Mouse (Mus musculus) forebrain, embryonic 14.5 days (tissue): ENCODE data around the gene Slc25a1. TPM values are rescaled to one million over a fixed set of nuclear protein-coding genes. Genes with fewer than 3 reads are reported as not detected.

Experiments used
- ATAC-seq: fragments of 200-750 bp; cut with Nextera tagmentation; 2 replicates; pipeline ENCODE4 v1.8.0; 2017; ENCODE audit warnings: mild to moderate bottlenecking, moderate library complexity
- DNase-seq: peaks from one replicate; pipeline ENCODE4 v3.0.0-alpha.2; 2015; ENCODE audit warnings: low spot score
- H3K27ac ChIP-seq: fragments of 300-500 bp; sonication (generic); 2 replicates; pipeline ENCODE4 v1.5.1; 2014; ENCODE audit warnings: low read depth, mild to moderate bottlenecking, control low read depth, low read length, moderate library complexity
- H3K27me3 ChIP-seq: fragments of 300-500 bp; sonication (generic); replicated peaks from 2 replicates; pipeline ENCODE4 v1.6.1; 2014; ENCODE audit warnings: low read length, control low read depth, mixed read lengths; ENCODE audit not compliant: control insufficient read depth, insufficient read depth
- H3K36me3 ChIP-seq: fragments of 300-500 bp; sonication (generic); 2 replicates; pipeline ENCODE4 v1.6.1; 2014; ENCODE audit warnings: low read length, control low read depth; ENCODE audit not compliant: control insufficient read depth, insufficient read depth
- H3K4me1 ChIP-seq: fragments of 300-500 bp; sonication (generic); 2 replicates; pipeline ENCODE4 v1.6.1; 2014; ENCODE audit warnings: antibody characterized with exemption, low read length, control low read depth; ENCODE audit not compliant: control insufficient read depth, insufficient read depth
- H3K4me2 ChIP-seq: fragments of 300-500 bp; sonication (generic); 2 replicates; pipeline ENCODE4 v1.6.1; 2014; ENCODE audit warnings: mild to moderate bottlenecking, control low read depth, low read length
- H3K4me3 ChIP-seq: fragments of 300-500 bp; sonication (generic); 2 replicates; pipeline ENCODE4 v1.5.1; 2014; ENCODE audit warnings: low read depth, low read length, control low read depth
- H3K9ac ChIP-seq: fragments of 300-500 bp; sonication (generic); 2 replicates; pipeline ENCODE4 v1.6.1; 2014; ENCODE audit warnings: mild to moderate bottlenecking, low read length, control low read depth, moderate library complexity
- H3K9me3 ChIP-seq: fragments of 300-500 bp; sonication (generic); replicated peaks from 2 replicates; pipeline ENCODE4 v1.6.1; 2016; ENCODE audit warnings: low read length, control low read depth, mixed read lengths; ENCODE audit not compliant: control insufficient read depth
- WGBS: fragments of 180-500 bp; shearing (Covaris S2); extraction: QIAGEN DNeasy Blood & Tissue Kit; methylation state at CpG from one replicate; pipeline ENCODE4 v1.1.7; 2014; 5-methylcytosine and 5-hydroxymethylcytosine counted together
- polyA plus RNA-seq: library from polyadenylated mRNA; unstranded; fragments of >200 nt; fragmentation: Nextera tagmentation; extraction: Ambion mirVana; gene quantifications from 2 replicates; pipeline ENCODE4 v1.2.1, GENCODE M21; 2014

Slc25a1 gene
- polyA plus RNA-seq, 1 experiment from 2014 or later: 113 TPM

DNA sequence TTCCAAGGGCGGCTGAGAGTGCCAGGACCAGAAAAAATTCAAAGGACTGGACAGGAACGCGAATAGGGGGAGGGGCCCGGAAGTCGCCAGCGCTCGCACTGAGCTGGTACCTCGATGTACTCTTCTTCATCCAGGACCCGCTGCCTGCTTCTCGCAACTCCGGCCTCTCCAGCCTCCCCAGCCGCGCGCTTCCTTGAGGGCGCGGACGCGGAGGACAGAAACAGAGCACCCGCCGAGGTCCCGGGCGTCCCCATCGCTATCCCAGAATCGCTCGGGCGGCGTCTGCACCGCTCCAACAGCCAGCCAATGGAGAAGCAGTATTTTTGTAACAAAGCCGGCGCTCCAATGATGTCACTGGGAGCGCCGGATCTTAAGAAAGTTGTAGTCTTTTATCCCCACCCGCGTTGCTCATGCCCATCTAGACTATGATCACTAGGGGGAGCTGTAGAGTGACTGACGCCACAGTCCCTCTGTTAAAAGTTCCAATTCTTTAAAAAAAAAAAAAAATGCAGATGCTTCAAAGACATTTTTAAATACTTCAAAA lies 16.9 kb downstream of the Slc25a1 start, which contains the start of gene Ess2:
TSS of gene Ess2 (minus strand) at position 297 of the 544 bp plus-strand sequence.
- Histone ChIP-seq H3K4me2 (peak within 1 kb of the TSS; percentile 71), H3K27me3 (peaks cover 42% of the 10 kb centered on the region), H3K36me3 (peaks cover 33% of the 10 kb centered on the region), H3K4me1 (peaks cover 9% of the 10 kb centered on the region), H3K4me3 (peak within 1 kb of the TSS; percentile 72), H3K9ac (peak within 1 kb of the TSS; percentile 82), H3K9me3 (no peaks in the 10 kb centered on the region), H3K27ac (no peak within 1 kb of the TSS)
- DNase-seq: peak; percentile 99
- WGBS: under 1% methylated on average over 35 of the region's 35 CpGs
- peak; percentile 97 for ATAC-seq

DNA sequence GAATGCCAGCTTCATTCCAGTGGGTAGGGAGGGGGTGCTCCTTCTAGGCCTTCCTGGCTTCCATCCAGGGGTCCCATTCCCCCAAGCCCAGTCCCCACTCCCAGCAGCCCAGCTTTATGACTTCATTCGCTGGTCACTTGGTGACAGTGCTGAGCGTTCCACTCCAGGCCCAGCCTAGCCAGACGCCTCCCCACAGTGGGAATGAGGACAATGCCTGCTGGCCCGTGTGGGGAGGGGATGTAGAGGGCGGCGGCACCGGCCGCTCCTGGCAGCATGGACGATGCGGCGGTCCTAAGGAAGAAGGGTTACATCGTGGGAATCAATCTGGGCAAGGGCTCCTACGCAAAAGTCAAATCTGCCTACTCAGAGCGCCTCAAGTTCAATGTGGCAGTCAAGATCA lies 29.6 kb downstream of the Slc25a1 start, which contains the start of the genes Dgcr2 and Tssk2:
TSS of gene Dgcr2 (minus strand) at position 101 of the 400 bp plus-strand sequence.
TSS of gene Tssk2 (plus strand) at position 176 of the 400 bp plus-strand sequence.
- DNase-seq (no peak), ATAC-seq (no peak)
- 94% methylated on average over 14 of the region's 14 CpGs for WGBS
- Histone ChIP-seq H3K4me3 (no peak within 1 kb of the TSS), H3K36me3 (peaks cover 53% of the 10 kb centered on the region), H3K9ac (no peak within 1 kb of the TSS), H3K27ac (no peak within 1 kb of the TSS), H3K9me3 (no peaks in the 10 kb centered on the region), H3K4me2 (no peak within 1 kb of the TSS), H3K27me3 (no peaks in the 10 kb centered on the region), H3K4me1 (no peaks in the 10 kb centered on the region)

DNA sequence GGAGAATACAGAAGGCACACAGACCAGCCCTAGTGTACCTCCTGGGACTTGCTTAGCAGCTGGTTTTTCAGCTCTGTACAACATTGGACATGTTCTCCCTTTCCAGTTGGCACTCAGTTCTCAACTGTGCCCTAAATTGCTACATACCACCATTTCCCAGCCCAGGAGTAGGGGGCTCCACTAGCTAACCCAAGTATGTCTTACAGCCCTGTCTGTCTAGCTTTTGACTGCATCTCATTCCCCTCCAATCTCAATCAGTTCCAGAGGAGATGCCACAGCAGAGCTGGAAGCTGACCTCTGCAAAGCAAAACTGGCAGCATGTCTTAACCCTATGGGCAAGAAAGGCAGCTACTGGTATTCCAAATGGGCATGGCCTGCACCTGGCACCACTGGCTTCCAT lies 31.9 kb downstream of the Slc25a1 start:
- no peak overlapping the region for H3K9ac ChIP-seq
- no peak for DNase-seq
- no peak overlapping the region for H3K27ac ChIP-seq
- no peaks in the 10 kb centered on the region for H3K27me3 ChIP-seq
- H3K4me3 ChIP-seq: no peak overlapping the region
- no peaks in the 10 kb centered on the region for H3K9me3 ChIP-seq
- H3K4me1 ChIP-seq: peaks cover 3% of the 10 kb centered on the region; the same call in 1 of the 2 replicates
- peaks cover 29% of the 10 kb centered on the region for H3K36me3 ChIP-seq
- H3K4me2 ChIP-seq: no peak overlapping the region
- ATAC-seq: no peak

DNA sequence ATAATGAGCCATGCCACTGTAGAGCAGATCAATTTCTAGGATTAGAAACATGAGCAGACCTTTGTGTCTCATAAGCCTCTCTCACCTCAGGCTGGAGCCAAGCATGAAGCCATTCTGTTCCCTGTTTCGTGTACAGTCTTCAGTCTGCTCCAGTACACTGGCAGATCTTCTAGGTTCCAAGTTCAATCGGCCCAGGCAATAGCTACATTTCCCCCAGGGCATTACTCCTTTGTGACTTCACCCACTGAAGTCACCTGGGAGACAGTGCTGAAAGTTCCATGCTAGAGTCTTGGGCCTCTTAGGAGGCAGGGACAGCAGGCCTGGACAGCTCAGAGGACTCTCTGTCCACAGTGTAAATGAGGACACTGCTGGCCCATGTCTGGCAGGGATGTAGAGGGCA lies 34.1 kb downstream of the Slc25a1 start, which contains the start of gene Tssk1:
TSS of gene Tssk1 (plus strand) at position 301 of the 400 bp plus-strand sequence.
- no peaks in the 10 kb centered on the region for H3K27me3 ChIP-seq
- DNase-seq (no peak), ATAC-seq (no peak)
- WGBS: 90% methylated on average over 2 of the region's 2 CpGs
- H3K36me3 ChIP-seq: peaks cover 9% of the 10 kb centered on the region
- no peaks in the 10 kb centered on the region for H3K9me3 ChIP-seq
- peaks cover 14% of the 10 kb centered on the region for H3K4me1 ChIP-seq
- H3K4me2 ChIP-seq: no peak within 1 kb of the TSS
- no peak within 1 kb of the TSS for H3K27ac ChIP-seq
- H3K9ac ChIP-seq: no peak within 1 kb of the TSS
- H3K4me3 ChIP-seq: no peak within 1 kb of the TSS

DNA sequence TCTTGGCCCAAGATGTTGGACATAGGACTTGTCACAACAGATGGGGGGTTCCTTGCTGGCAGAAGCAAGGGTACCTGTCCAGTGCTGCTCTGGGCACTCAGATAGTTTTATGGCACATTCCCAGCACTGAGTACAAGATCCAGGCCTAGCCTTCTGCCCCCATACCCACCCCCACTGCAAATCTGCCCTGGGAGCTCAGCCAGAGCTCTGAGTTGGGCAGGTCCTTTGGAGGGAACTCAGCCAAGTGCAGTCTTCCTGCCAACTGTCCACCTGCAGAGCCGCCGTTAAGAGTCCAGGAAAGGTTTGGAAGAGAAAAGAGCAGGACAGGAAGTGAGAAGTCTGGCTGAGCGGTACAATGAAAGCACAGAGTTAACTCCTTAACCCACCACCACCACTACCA lies 35.4 kb downstream of the Slc25a1 start:
- Histone ChIP-seq H3K27ac (no peak overlapping the region), H3K4me3 (no peak overlapping the region), H3K36me3 (0 out of 2 replicates have a peak, but pooled peaks cover 3% of the 10 kb centered on the region), H3K27me3 (no peaks in the 10 kb centered on the region), H3K4me1 (peaks cover 14% of the 10 kb centered on the region), H3K9ac (no peak overlapping the region), H3K4me2 (no peak overlapping the region), H3K9me3 (no peaks in the 10 kb centered on the region)
- DNase-seq: no peak
- ATAC-seq: no peak
- 58% methylated on average over 3 of the region's 3 CpGs for WGBS

DNA sequence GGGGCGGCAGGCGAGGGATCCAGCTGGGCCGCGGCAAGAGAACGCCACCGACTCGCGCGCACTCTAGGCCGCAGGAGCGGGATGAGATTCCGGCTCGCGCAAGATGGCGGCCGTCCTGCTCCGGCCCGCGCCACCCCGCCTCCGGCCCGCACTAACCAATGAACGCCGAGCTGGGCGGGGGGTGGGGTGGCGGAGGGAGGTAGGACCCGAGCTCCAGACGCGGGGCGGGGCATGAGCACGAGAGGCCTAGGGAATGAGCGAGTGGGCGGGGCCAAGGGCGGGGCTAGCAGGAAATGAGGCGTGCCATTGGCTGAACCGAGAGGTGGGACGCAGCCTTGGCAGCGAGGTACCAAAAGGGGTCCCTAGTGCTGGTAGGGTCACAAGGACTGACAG lies 36.5 kb downstream of the Slc25a1 start, which contains the start of gene Gm20518:
TSS of gene Gm20518 (minus strand) at position 105 of the 393 bp plus-strand sequence.
- under 1% methylated on average over 30 of the region's 38 CpGs for WGBS
- ATAC-seq: peak; percentile 97
- Histone ChIP-seq H3K4me1 (peaks cover 16% of the 10 kb centered on the region), H3K27ac (peak within 1 kb of the TSS; percentile 94), H3K9ac (peak within 1 kb of the TSS; percentile 99), H3K4me3 (peak within 1 kb of the TSS; percentile 97), H3K9me3 (no peaks in the 10 kb centered on the region), H3K4me2 (peak within 1 kb of the TSS; percentile 95), H3K27me3 (no peaks in the 10 kb centered on the region), H3K36me3 (no peaks in the 10 kb centered on the region)
- peak; percentile 99 for DNase-seq

DNA sequence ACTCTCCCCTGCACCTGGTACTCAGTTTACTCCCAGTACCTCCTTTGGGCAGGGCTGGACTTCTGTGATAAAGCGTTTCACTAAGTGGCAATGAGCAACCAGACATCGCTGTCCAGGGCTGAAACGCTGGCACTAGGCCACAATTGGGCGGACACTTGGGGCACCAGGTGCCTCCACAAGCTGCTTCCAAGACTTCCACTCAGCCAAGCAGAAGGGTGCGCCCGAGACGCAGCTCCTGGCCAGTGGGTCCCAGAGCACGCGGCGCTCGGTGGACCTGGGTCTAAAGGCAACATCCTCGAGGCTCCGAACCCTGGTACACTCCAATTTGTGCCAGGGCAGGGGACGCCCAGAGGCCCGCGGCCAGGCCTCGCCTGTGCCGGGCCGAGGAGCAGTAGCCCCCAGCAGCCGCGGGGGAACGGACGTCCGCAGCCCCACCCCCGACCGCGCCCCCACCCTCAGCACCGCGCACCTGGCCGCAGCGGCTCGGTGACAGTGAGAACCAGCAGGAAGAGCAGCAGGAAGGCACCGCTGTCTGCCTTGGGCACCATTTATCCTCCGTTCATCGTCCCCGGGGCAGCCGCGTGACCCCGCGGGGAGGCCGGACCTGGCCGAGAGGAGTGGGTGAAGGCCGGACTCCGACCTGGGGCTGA lies 37.0 kb downstream of the Slc25a1 start:
- H3K4me1 ChIP-seq: peaks cover 16% of the 10 kb centered on the region
- H3K27me3 ChIP-seq: no peaks in the 10 kb centered on the region
- peak overlapping the region; percentile 97 for H3K4me3 ChIP-seq
- 0 out of 2 replicates have a peak, but pooled peaks cover under 1% of the 10 kb centered on the region for H3K36me3 ChIP-seq
- H3K4me2 ChIP-seq: peak overlapping the region; percentile 95
- peak overlapping the region; percentile 94 for H3K27ac ChIP-seq
- H3K9ac ChIP-seq: peak overlapping the region; percentile 99
- under 1% methylated on average over 43 of the region's 44 CpGs for WGBS
- no peaks in the 10 kb centered on the region for H3K9me3 ChIP-seq
- DNase-seq: peak; percentile 71
- ATAC-seq: peak; percentile 64

DNA sequence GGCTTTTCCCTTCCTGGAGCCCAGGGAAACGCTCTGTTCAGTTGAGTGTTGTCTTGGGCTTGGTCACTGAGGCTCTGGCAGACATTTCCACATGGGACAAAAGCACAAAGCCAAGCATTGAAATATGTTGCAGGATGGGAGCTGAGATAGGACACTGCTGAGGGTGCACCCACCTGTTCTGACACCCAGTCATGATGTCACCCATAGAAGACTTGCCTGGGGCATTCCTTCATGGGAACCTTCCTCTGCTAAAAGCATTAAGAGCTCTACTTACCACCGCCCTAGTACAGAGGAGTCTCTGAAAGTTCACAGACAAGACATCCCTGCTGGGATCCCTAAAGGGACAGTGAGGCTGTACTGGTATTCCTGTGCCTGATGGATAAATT lies 37.7 kb downstream of the Slc25a1 start:
- H3K9ac ChIP-seq: peak overlapping the region; percentile 99
- peak overlapping the region; percentile 97 for H3K4me3 ChIP-seq
- H3K36me3 ChIP-seq: 0 out of 2 replicates have a peak, but pooled peaks cover 6% of the 10 kb centered on the region
- 42% methylated on average over 2 of the region's 2 CpGs for whole genome bisulfite sequencing
- no peaks in the 10 kb centered on the region for H3K27me3 ChIP-seq
- H3K27ac ChIP-seq: peak overlapping the region; percentile 94; the same call in 1 of the 2 replicates
- DNase-seq (no peak), ATAC-seq (no peak)
- H3K4me2 ChIP-seq: peak overlapping the region; percentile 95
- H3K9me3 ChIP-seq: no peaks in the 10 kb centered on the region
- peaks cover 16% of the 10 kb centered on the region for H3K4me1 ChIP-seq
